Mouse (Mus musculus) bone marrow, adult 2 months (tissue): ENCODE results near the gene Ankrd36.

Experiments used
- CTCF ChIP-seq: fragments of 200-500 bp; IDR thresholded peaks from 2 replicates; pipeline ENCODE4 v1.5.1; 2011; ENCODE audit warnings: low read length, control low read depth; ENCODE audit not compliant: control insufficient read depth, insufficient read depth
- POLR2A ChIP-seq: fragments of 200-500 bp; IDR thresholded peaks from 2 replicates; pipeline ENCODE4 v1.6.1; 2011; ENCODE audit warnings: low read depth, mild to moderate bottlenecking, control low read depth, low read length, borderline replicate concordance; ENCODE audit not compliant: control insufficient read depth

- TF ChIP-seq CTCF (no peak), POLR2A (no peak)
These were observed 17.6 kb upstream of the Ankrd36 start for GRCm38 (mm10) chr11:5551931-5552330.
